Mouse (Mus musculus): ENCODE results near the gene Myl7. TPM values are rescaled to one million over a fixed set of nuclear protein-coding genes. Genes with fewer than 3 reads are reported as not detected.

The Myl7 gene
- polyA plus RNA-seq, 1 experiment from 2014 or later: 5.8 TPM

- peaks cover 9% of the 10 kb centered on the region for H3K27me3 ChIP-seq
- no peak for ATAC-seq (replicated peaks; ENCODE audit: low FRiP score)
Observed at GRCm38 (mm10) chr11:5860639-5861038, 37.9 kb downstream of the Myl7 start.

DNA sequence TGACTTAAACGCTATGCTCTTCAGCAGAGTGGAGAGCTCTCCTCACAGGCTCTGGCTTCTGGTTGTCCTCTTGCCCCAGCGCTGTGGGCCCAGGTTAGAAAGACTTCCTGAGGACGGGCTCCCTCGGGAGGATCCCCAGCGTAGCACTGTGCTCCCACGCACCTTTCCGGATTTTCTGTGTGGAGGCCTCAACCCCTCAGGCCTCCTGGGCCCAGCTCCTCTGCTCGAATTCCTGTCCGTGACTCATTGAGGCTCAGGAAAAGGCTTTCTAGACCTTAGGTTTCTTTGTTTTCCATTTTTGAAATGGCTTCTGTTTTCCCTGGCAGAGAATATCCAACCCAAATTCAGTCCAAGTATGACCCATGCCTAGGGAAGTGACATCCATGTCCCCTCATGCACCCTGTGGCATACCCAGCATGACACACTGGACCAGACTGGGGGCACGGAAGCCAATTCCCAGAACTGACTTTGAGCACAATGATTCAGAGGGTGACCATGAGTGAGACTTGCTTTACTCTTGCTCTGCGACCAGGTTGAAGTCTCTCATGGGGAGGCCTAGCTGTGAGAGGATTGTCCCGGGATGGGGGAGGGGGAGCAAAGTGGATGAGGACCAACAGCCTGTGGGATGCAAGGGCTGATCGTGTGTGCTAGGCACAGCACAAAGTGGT lies 38.6 kb downstream of the Myl7 start:
- no peaks in the 10 kb centered on the region for H3K9me3 ChIP-seq (replicated peaks)
- 82% methylated on average over 13 of the region's 13 CpGs for WGBS
- H3K4me3 ChIP-seq (replicated peaks): no peak overlapping the region
- no peak for ATAC-seq (replicated peaks; ENCODE audit: low FRiP score)
- H3K4me1 ChIP-seq: peaks cover 40% of the 10 kb centered on the region
- H3K9ac ChIP-seq: no peak overlapping the region
- H3K36me3 ChIP-seq: peaks cover 8% of the 10 kb centered on the region
- peaks cover 9% of the 10 kb centered on the region for H3K27me3 ChIP-seq
- H3K27ac ChIP-seq: no peak overlapping the region
- no peak overlapping the region for H3K4me2 ChIP-seq

More at GRCm38 (mm10) chr11:5860639-5861038, 37.9 kb downstream of the Myl7 start:
- 66% methylated on average over 6 of the region's 6 CpGs for WGBS
- Histone ChIP-seq H3K4me1 (peaks cover 39% of the 10 kb centered on the region), H3K27ac (no peak overlapping the region), H3K36me3 (peaks cover 15% of the 10 kb centered on the region), H3K9ac (no peak overlapping the region), H3K9me3 (replicated peaks) (no peaks in the 10 kb centered on the region), H3K4me3 (replicated peaks) (no peak overlapping the region), H3K4me2 (no peak overlapping the region)

GRCm38 (mm10) chr11:5858723-5859122 lies 39.9 kb downstream of the Myl7 start:
- H3K9me3 ChIP-seq (replicated peaks): no peaks in the 10 kb centered on the region
- no peaks in the 10 kb centered on the region for H3K36me3 ChIP-seq
- peaks cover 34% of the 10 kb centered on the region for H3K4me1 ChIP-seq
- ATAC-seq (replicated peaks; ENCODE audit: low FRiP score): no peak
- H3K4me2 ChIP-seq: no peak overlapping the region
- H3K9ac ChIP-seq: no peak overlapping the region
- H3K27me3 ChIP-seq: peaks cover 9% of the 10 kb centered on the region
- H3K4me3 ChIP-seq (replicated peaks): no peak overlapping the region
- H3K27ac ChIP-seq: no peak overlapping the region
- 85% methylated on average over 1 of the region's 1 CpGs for WGBS

GRCm38 (mm10) chr11:5856479-5857130 lies 42.0 kb downstream of the Myl7 start:
- no peaks in the 10 kb centered on the region for H3K9me3 ChIP-seq (replicated peaks)
- no peak overlapping the region for H3K27ac ChIP-seq
- H3K27me3 ChIP-seq: peaks cover 9% of the 10 kb centered on the region
- H3K9ac ChIP-seq: no peak overlapping the region
- no peak overlapping the region for H3K4me3 ChIP-seq (replicated peaks)
- ATAC-seq (replicated peaks; ENCODE audit: low FRiP score): no peak
- H3K4me2 ChIP-seq: no peak overlapping the region
- no peaks in the 10 kb centered on the region for H3K36me3 ChIP-seq
- 79% methylated on average over 8 of the region's 8 CpGs for WGBS
- peaks cover 24% of the 10 kb centered on the region for H3K4me1 ChIP-seq

- H3K4me2 ChIP-seq: no peak overlapping the region
- no peak overlapping the region for H3K4me3 ChIP-seq (replicated peaks)
- H3K4me1 ChIP-seq: peaks cover 24% of the 10 kb centered on the region
- WGBS: 41% methylated on average over 7 of the region's 7 CpGs
- H3K27me3 ChIP-seq: peaks cover 5% of the 10 kb centered on the region
- H3K27ac ChIP-seq: no peak overlapping the region
- no peak for ATAC-seq (replicated peaks; ENCODE audit: low FRiP score)
- no peak overlapping the region for H3K9ac ChIP-seq
- no peaks in the 10 kb centered on the region for H3K36me3 ChIP-seq
- H3K9me3 ChIP-seq (replicated peaks): no peaks in the 10 kb centered on the region
Observed at GRCm38 (mm10) chr11:5855902-5856301, 42.7 kb downstream of the Myl7 start.

DNA sequence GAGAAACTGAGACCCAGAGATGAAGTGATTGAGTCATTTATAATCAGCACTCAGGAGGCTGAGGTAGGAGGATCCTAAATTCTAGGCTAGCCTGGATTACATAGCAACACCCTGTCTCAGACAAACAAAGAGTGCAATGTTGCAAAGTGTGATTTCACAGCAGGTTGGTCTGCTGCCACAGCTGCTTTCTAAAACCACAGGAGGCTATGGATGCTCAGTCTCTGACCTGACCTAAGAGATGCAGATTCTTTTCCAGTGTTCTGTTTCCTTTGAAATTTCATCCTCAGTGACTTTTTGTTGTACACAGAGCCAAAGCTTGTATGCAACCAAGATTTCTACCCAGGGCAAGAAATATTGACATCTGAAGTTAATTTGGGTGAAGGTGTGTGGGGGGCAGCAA lies 43.1 kb downstream of the Myl7 start:
- H3K4me3 ChIP-seq (replicated peaks): no peak overlapping the region
- no peaks in the 10 kb centered on the region for H3K9me3 ChIP-seq (replicated peaks)
- peaks cover 5% of the 10 kb centered on the region for H3K27me3 ChIP-seq
- no peak overlapping the region for H3K4me2 ChIP-seq
- no peak for ATAC-seq (replicated peaks; ENCODE audit: low FRiP score)
- H3K9ac ChIP-seq: no peak overlapping the region
- H3K27ac ChIP-seq: no peak overlapping the region
- H3K4me1 ChIP-seq: peaks cover 25% of the 10 kb centered on the region
- no peaks in the 10 kb centered on the region for H3K36me3 ChIP-seq

DNA sequence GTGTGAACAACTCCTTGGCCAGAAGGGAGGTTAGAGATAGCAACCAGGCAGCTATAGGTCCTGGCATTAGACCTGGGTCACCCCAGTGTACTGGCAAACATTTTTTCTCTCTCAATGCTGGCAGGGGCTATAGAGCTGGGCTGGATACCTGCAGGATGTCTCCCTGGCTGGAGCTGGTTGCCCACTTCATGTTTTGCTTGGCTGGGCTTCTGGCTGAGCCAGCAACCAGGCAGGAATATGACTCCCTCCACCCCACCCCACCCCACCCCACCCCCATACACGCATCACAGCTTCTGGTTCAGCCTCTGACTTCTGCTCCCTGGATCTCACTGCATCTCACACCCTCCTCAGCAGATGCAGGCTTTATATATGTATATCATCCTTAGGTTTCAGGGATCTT lies 46.3 kb downstream of the Myl7 start:
- WGBS: 19% methylated on average over 1 of the region's 1 CpGs

DNA sequence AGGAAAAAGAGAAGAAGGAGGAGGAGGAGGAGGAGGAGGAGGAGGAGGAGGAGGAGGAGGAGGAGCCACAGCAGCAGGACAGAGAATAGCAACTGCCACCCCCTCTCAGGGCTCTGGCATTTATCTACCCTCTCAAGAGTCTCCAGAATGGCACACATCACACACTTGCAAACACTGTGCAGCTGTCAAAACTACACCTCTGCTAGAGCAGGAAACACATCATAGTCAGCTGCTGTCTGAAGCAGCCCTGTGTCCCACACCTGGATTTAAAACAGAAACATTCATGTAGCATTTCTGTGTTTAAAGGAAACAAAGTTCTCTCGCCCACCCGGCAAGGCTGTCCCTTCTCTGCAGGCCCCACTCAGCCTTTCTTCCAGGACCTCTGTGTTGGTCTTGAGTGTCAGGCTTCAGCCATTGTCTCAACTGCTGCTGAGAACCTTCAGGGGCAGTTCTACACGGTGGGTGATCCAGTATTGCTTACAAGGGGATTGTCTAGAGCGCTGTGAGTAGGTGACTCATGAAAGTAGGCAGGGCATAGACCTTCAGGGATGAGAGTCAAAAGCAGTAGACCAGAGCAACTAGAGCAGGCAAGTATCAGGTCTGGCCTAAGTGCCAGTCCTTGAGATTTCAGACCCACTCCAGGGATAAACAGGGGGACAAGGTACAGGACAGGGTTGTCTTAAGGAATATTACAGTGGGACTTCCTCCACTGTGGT lies 47.4 kb downstream of the Myl7 start:
- Histone ChIP-seq H3K4me3 (replicated peaks) (no peak overlapping the region), H3K4me1 (peaks cover 36% of the 10 kb centered on the region), H3K36me3 (no peaks in the 10 kb centered on the region), H3K27ac (peak overlapping the region; percentile 60; the same call in 1 of the 2 replicates), H3K4me2 (no peak overlapping the region), H3K27me3 (no peaks in the 10 kb centered on the region), H3K9ac (no peak overlapping the region), H3K9me3 (replicated peaks) (no peaks in the 10 kb centered on the region)
- no peak for ATAC-seq (replicated peaks; ENCODE audit: low FRiP score)
- 49% methylated on average over 4 of the region's 4 CpGs for WGBS

More for the DNA sequence above, 46.3 kb downstream of the Myl7 start:
- Histone ChIP-seq H3K4me3 (replicated peaks) (no peak overlapping the region), H3K4me2 (no peak overlapping the region), H3K36me3 (no peaks in the 10 kb centered on the region), H3K4me1 (peaks cover 36% of the 10 kb centered on the region), H3K9me3 (replicated peaks) (no peaks in the 10 kb centered on the region), H3K27me3 (no peaks in the 10 kb centered on the region), H3K27ac (peak overlapping the region; percentile 60), H3K9ac (no peak overlapping the region)
- ATAC-seq (replicated peaks; ENCODE audit: low FRiP score): peak; percentile 62

DNA sequence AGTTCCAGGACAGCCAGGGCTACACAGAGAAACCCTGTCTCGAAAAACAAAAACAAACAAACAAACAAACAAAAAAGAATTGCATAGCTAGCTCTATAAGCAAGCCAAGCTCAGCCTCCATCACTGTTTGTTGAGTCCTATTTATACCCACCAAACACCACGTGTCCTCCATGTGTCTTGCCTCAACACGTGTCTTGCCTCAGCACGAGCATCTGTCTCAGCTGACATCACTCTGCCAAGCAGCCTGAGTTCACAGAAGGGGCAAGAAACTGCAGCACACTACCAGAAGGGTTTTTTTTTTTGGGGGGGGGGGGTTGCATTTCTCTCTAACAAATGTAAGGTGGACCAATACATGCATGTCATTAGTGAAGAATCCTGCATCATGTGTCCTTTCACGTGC lies 48.1 kb downstream of the Myl7 start:
- no peaks in the 10 kb centered on the region for H3K27me3 ChIP-seq
- H3K27ac ChIP-seq: no peak overlapping the region
- H3K4me1 ChIP-seq: peaks cover 30% of the 10 kb centered on the region
- no peak overlapping the region for H3K4me2 ChIP-seq
- no peak for ATAC-seq (replicated peaks; ENCODE audit: low FRiP score)
- 59% methylated on average over 5 of the region's 5 CpGs for WGBS
- H3K4me3 ChIP-seq (replicated peaks): no peak overlapping the region
- no peak overlapping the region for H3K9ac ChIP-seq
- H3K36me3 ChIP-seq: no peaks in the 10 kb centered on the region
- no peaks in the 10 kb centered on the region for H3K9me3 ChIP-seq (replicated peaks)

DNA sequence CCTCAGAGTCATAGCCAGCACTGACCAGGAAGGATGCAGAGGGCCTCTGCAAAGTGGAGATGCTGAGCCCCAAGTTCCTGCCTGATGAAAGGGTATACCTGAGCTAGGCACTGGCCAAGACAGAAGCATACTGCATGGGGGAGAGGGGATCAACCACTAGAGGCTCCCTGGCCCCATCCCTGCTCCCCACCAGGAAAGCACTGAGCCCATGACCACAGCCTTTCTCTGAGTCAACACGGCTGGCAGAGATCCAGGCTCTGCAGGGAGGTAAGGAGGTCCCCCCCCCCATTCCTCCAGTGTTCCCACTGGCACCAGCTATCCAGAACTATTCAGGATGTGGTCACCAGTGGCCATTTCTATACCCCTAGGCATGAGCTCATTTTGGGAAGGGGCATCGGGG lies 49.3 kb downstream of the Myl7 start:
- H3K4me3 ChIP-seq (replicated peaks): no peak overlapping the region
- H3K9me3 ChIP-seq (replicated peaks): no peaks in the 10 kb centered on the region
- ATAC-seq (replicated peaks; ENCODE audit: low FRiP score): no peak
- H3K27ac ChIP-seq: no peak overlapping the region
- H3K9ac ChIP-seq: no peak overlapping the region
- no peaks in the 10 kb centered on the region for H3K27me3 ChIP-seq
- H3K36me3 ChIP-seq: no peaks in the 10 kb centered on the region
- peaks cover 30% of the 10 kb centered on the region for H3K4me1 ChIP-seq
- WGBS: 76% methylated on average over 2 of the region's 2 CpGs
- no peak overlapping the region for H3K4me2 ChIP-seq

GRCm38 (mm10) chr11:5848741-5849140 lies 49.8 kb downstream of the Myl7 start:
- WGBS: 67% methylated on average over 6 of the region's 6 CpGs
- no peaks in the 10 kb centered on the region for H3K9me3 ChIP-seq (replicated peaks)

GRCm38 (mm10) chr11:5846639-5847345 lies 51.8 kb downstream of the Myl7 start:
- Histone ChIP-seq H3K27me3 (no peaks in the 10 kb centered on the region), H3K36me3 (no peaks in the 10 kb centered on the region), H3K9me3 (replicated peaks) (0 out of 2 replicates have a peak, but pooled peaks cover 4% of the 10 kb centered on the region), H3K4me1 (peaks cover 21% of the 10 kb centered on the region), H3K4me3 (replicated peaks) (no peak overlapping the region), H3K27ac (peak overlapping the region; percentile 49; the same call in 1 of the 2 replicates), H3K9ac (no peak overlapping the region), H3K4me2 (no peak overlapping the region)
- ATAC-seq (replicated peaks; ENCODE audit: low FRiP score): no peak
- WGBS: 53% methylated on average over 7 of the region's 7 CpGs

More at GRCm38 (mm10) chr11:5848741-5849140, 49.8 kb downstream of the Myl7 start:
- Histone ChIP-seq H3K27ac (no peak overlapping the region), H3K4me3 (replicated peaks) (no peak overlapping the region), H3K27me3 (no peaks in the 10 kb centered on the region), H3K4me1 (peaks cover 30% of the 10 kb centered on the region), H3K9ac (no peak overlapping the region), H3K36me3 (no peaks in the 10 kb centered on the region), H3K4me2 (no peak overlapping the region)
- ATAC-seq (replicated peaks; ENCODE audit: low FRiP score): no peak
